Mouse (Mus musculus) stomach, postnatal 0 days (tissue): Measurements from ENCODE around the gene Gm10160. TPM values are rescaled to one million over a fixed set of nuclear protein-coding genes. Genes with fewer than 3 reads are reported as not detected.
A peak's percentile ranks its signal among the peaks of the same experiment; 100 is the strongest.

Experiments used
- ATAC-seq: fragments of 200-750 bp; cut with Nextera tagmentation; 2 replicates; pipeline ENCODE4 v1.8.0; 2017; ENCODE audit not compliant: low FRiP score, low TSS enrichment
- DNase-seq: peaks from one replicate; pipeline ENCODE4 v3.0.0-alpha.2; 2016; ENCODE audit warnings: low spot score
- H3K27ac ChIP-seq: fragments of 300-500 bp; sonication (generic); replicated peaks from 2 replicates; pipeline ENCODE4 v1.5.1; 2014; ENCODE audit warnings: mild to moderate bottlenecking, control low read depth
- H3K27me3 ChIP-seq: fragments of 300-500 bp; sonication (generic); 2 replicates; pipeline ENCODE4 v1.6.1; 2014; ENCODE audit warnings: low read length; ENCODE audit not compliant: control insufficient read depth, insufficient read depth
- H3K36me3 ChIP-seq: fragments of 300-500 bp; sonication (generic); 2 replicates; pipeline ENCODE4 v1.6.1; 2014; ENCODE audit warnings: low read length, mixed read lengths; ENCODE audit not compliant: control insufficient read depth, insufficient read depth
- H3K4me1 ChIP-seq: fragments of 300-500 bp; sonication (generic); replicated peaks from 2 replicates; pipeline ENCODE4 v1.6.1; 2014; ENCODE audit warnings: antibody characterized with exemption; ENCODE audit not compliant: control insufficient read depth, insufficient read depth
- H3K4me2 ChIP-seq: fragments of 300-500 bp; sonication (generic); replicated peaks from 2 replicates; pipeline ENCODE4 v1.6.1; 2014; ENCODE audit warnings: low read depth, mild to moderate bottlenecking, control low read depth, moderate library complexity
- H3K4me3 ChIP-seq: fragments of 300-500 bp; sonication (generic); 2 replicates; pipeline ENCODE4 v1.5.1; 2014; ENCODE audit warnings: low read depth, low read length, control low read depth
- H3K9ac ChIP-seq: fragments of 300-500 bp; sonication (generic); 2 replicates; pipeline ENCODE4 v1.6.1; 2014; ENCODE audit warnings: mild to moderate bottlenecking, low read length, control low read depth, mixed read lengths
- H3K9me3 ChIP-seq: fragments of 300-500 bp; sonication (generic); 2 replicates; pipeline ENCODE4 v1.6.1; 2016; ENCODE audit warnings: low read length; ENCODE audit not compliant: control insufficient read depth
- CTCF ChIP-seq: IDR thresholded peaks from 2 replicates; pipeline ENCODE4 v1.5.1; 2016; ENCODE audit warnings: antibody characterized with exemption, low read depth, mild to moderate bottlenecking, moderate library complexity
- EP300 ChIP-seq: optimal IDR thresholded peaks from 2 replicates; pipeline ENCODE3; 2016; ENCODE audit warnings: antibody characterized with exemption
- WGBS: fragments of 180-500 bp; shearing (Covaris S2); extraction: QIAGEN DNeasy Blood & Tissue Kit; methylation state at CpG from one replicate; pipeline ENCODE4 v1.1.7; 2014; 5-methylcytosine and 5-hydroxymethylcytosine counted together
- polyA plus RNA-seq: library from polyadenylated mRNA; unstranded; fragments of >200 nt; fragmentation: Nextera tagmentation; extraction: Ambion mirVana; gene quantifications from 2 replicates; pipeline ENCODE4 v1.2.1, GENCODE M21; 2015

Gm10160 gene
- polyA plus RNA-seq, 1 experiment from 2014 or later, result not detected

- ATAC-seq, result no peak
- Histone ChIP-seq H3K27me3 (no peaks in the 10 kb centered on the region), H3K36me3 (no peaks in the 10 kb centered on the region), H3K9me3 (no peaks in the 10 kb centered on the region), H3K27ac (no peak overlapping the region), H3K4me2 (no peak overlapping the region), H3K4me1 (peaks cover 6% of the 10 kb centered on the region), H3K9ac (no peak overlapping the region), H3K4me3 (no peak overlapping the region)
- TF ChIP-seq CTCF (no peak), EP300 (no peak)
- WGBS, result 43% methylated on average over 3 of the region's 3 CpGs
- no peak for DNase-seq
These were observed 30.7 kb downstream of the Gm10160 start for GRCm38 (mm10) chr7:81824906-81825305.

GRCm38 (mm10) chr7:81806067-81806466 is 49.5 kb downstream of the Gm10160 start:
- Histone ChIP-seq H3K4me1 (no peaks in the 10 kb centered on the region), H3K36me3 (no peaks in the 10 kb centered on the region), H3K9me3 (no peaks in the 10 kb centered on the region), H3K9ac (no peak overlapping the region), H3K27me3 (no peaks in the 10 kb centered on the region), H3K4me2 (no peak overlapping the region), H3K4me3 (no peak overlapping the region), H3K27ac (no peak overlapping the region)
- DNase-seq, result no peak
- 84% methylated on average over 5 of the region's 5 CpGs for WGBS
- ATAC-seq, result 0 out of 2 replicates have a peak, but pooled peaks have one; percentile 35
- TF ChIP-seq EP300 (no peak), CTCF (no peak)

Other genes with a start within 250 kb of the Gm10160 start
- gene Homer2, start 148.3 kb downstream of the Gm10160 start, polyA plus RNA-seq, result 47.4 and 48.4 TPM in 2 replicates
- 128 and 134 TPM in 2 replicates for gene Ramac, start 92.9 kb downstream of the Gm10160 start, polyA plus RNA-seq
- 46.2 and 46.7 TPM in 2 replicates for gene 3110040N11Rik, start 66.3 kb downstream of the Gm10160 start, polyA plus RNA-seq
- gene Btbd1, start 26.4 kb downstream of the Gm10160 start, polyA plus RNA-seq, result 37.9 and 40.6 TPM in 2 replicates
- gene Tm6sf1, start 3.2 kb upstream of the Gm10160 start, polyA plus RNA-seq, result 5.2 and 5.5 TPM in 2 replicates
- 6.6 and 7.1 TPM in 2 replicates for gene Hdgfl3, start 78.7 kb upstream of the Gm10160 start, polyA plus RNA-seq
- gene Bnc1, start 136.5 kb upstream of the Gm10160 start, polyA plus RNA-seq, result 0.83 and 0.87 TPM in 2 replicates